Mouse (Mus musculus) olfactory bulb, adult 2 months (tissue): ENCODE results near the gene Gm45521.

Source experiments
- CTCF ChIP-seq: fragments of 200-500 bp; IDR thresholded peaks from 2 replicates; pipeline ENCODE4 v1.5.1; 2012; ENCODE audit warnings: low read depth, mild to moderate bottlenecking, low read length, moderate library complexity; ENCODE audit not compliant: insufficient read depth
- POLR2A ChIP-seq: fragments of 200-500 bp; IDR thresholded peaks from 2 replicates; pipeline ENCODE4 v1.6.1; 2012; ENCODE audit warnings: mild to moderate bottlenecking, low read depth, low read length, moderate library complexity; ENCODE audit not compliant: insufficient read depth

- TF ChIP-seq CTCF = no peak
- TF ChIP-seq POLR2A = no peak
Measured at GRCm38 (mm10) chr14:7952610-7953254, 4.4 kb upstream of the Gm45521 start.
